Mouse (Mus musculus): ENCODE measurements at regions not wholly inside any gene's neighbourhood (a gene's known extent, or its start where the extent isn't known, plus 50 kb on each side); places are given as distances from the start of the nearest gene placed in this dataset.

DNA sequence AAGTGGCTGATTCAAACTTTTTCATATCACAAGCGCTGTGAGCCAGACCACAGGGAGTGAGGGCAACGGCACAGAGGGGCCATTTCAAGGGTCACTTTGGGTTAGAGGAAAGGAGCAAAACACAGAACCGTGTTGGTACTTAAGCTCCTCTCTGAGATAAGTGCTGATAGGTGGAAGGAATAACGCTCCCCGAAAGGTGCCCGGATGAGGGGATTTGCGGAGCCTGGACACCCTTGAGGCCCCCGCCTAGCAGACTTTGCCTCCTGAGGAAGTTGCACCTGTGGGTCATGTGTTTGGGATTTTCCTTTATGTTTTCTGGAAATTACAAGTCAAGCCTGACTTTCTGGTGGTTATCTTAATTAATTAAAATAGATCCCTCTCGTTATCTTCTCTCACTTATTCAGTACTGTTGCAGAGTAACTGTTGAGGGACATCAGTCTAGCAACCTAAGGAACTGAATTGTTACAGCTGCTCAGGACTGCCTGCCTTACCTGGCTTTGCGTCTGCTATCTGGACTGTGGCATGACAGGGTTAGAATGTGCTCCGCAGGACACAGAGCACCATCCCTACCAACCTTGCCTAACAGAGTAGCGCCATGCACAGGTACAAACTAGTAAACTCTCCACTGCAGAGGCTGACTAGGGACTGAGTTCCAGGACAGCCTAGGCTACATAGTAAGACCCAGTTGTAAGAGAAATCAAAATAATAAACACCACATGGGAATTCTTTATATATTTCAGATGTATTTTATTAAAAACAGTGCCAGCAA lies 137.4 kb upstream of the Plcz1 start:
- DNase-seq (ENCODE audit: low spot score): no peak

DNA sequence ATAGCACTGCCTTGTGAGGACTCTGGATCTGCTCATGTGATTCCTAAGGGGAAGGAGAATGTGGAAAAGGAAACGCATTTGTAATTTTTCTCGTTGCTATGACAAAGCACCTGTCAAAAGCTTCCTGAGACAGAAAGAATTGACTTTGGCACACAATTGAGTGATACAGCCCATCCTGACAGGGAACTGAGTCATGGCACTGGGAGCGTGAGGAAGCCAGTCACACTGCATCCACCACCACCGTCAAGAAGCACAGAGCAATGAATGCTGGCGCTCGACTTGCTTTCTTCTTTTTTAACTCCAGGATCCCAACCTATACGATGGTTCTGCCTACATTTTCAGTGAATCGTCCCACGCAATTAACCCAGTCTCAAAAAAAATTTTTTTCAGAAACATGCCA lies 131.5 kb upstream of the Plcz1 start:
- no peak for DNase-seq (ENCODE audit: low spot score)

DNA sequence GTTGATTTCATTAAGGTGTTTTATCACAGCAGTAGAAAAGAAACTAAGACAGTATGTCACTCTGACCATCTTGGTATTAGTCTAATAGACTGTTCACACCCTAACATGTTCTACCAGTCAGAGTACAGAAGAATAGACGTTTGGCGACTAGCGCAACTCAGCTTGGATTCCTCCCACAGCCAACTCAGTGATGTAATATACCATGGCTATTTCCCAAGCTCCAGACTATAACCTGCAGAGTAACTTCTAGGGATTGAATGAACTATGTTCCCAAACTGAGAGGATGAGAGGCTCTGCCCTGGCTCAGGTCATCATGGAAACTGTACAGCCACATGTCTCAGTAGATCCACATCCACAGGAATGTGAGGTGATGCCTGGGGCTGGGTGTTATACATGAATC lies 128.6 kb upstream of the Plcz1 start:
- DNase-seq (ENCODE audit: low spot score): no peak

DNA sequence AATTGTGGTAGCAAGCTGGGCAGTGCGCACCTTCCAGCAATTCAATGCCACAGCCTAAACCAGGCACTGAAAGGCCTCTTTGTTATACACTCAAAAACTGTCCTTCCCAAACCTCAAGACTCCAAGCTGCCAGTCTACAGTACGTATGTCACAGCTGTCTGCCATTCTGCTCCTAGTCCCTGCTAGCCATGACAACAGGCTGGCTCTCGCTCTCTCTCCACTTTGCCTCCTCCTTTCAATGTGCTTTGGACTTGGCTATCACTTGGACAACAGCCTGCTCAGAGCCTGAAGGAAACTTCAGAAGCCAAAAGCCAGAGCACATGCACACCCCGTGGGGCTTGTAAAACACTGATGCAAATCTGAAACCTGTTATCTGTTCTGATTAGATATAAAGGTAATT lies 125.9 kb upstream of the Plcz1 start:
- no peak for DNase-seq (ENCODE audit: low spot score)

DNA sequence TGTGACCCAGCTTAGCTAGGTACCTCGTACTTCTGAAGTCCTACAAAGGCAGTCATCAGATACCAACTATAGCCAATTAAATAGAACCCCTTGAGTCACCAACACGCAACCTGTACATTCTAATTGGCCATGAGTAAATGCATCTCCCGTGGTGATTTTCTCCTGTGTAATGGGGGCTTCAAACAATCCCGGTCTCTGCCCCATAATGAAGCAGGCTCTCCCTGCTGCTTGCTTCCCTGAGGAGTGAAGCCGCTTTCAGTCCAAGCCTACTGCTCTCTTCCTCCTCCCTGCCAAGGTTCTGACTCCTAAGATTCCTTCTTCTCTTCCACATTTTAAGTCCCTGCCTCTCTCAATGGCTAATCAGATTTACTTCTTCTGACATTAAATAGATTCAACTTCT lies 121.5 kb upstream of the Plcz1 start:
- DNase-seq (ENCODE audit: low spot score): no peak

DNA sequence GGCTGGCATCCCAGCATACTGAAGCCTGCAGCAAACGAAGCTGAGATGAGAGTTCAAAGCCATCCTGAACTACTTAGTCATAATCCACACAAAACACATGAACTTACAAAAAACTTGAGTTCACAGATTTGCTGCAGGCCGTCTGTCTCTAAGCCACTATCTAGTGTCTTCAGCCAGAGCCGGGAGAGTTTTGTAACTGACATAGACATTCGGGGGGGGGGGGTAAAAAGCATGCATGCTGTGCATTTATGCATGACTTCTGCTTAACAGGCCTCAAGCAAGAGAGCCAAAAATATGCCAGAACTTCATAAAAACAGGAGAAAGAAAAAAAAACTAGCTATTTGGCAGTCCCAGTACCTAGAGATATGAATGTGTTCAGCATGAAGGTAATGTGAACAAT lies 120.2 kb upstream of the Plcz1 start:
- DNase-seq (ENCODE audit: low spot score): no peak

DNA sequence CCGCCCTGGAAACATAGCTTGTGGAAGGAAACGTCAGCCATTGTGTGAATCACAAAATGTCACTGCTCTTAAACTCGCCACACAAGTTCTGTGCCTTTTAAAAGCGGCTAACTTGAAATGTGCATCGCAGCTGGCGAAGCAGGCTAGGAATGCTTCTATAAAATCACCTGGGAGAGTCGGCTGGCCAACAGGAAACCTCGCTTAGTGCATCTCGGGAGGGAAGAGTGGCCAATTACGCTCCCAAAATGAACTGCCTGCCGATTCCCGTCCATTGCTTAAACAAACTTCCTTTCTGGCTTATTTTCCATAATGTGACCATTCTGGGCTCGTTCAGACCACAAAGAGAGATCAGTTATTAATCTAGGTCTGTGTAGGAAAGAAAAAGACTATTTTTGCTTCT lies 119.7 kb upstream of the Plcz1 start:
- DNase-seq (ENCODE audit: low spot score): no peak

DNA sequence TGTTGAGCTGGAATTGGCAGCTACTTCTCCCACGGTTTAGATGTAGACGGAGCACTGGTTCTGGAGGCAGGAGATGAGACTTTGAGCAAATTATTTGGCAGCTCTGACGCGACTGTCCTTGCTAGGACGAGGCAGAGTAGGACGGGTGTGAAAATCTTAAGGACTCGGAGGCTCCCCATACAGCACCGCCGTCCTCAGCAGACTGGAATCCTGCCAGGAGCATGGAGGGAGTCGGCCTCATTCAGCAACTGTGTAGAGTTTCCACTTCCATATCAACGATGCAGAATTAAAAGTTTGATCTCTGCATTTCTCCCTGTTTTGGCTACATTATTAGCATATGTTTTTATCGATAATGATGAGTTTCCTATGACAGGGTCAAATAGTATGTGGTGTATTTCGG lies 117.7 kb upstream of the Plcz1 start:
- DNase-seq (ENCODE audit: low spot score): no peak

DNA sequence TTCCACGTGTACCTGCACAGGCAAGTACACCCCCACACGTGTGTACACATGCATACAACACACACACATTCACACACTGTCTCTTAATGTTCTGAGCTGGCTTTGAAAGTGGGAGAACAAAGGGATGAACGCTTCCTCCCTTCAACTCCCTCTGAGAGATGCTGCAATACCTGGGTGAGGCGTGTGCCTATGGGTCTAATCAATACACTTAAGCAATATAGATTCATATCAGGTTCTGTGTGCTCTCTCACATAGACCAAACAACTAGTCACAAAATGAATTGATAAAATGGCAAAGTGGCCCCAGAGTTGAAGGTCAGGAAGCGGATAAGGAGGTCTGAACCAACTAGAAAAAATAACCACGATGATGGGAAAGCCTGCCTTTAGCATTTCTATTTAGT lies 116.1 kb upstream of the Plcz1 start:
- no peak for DNase-seq (ENCODE audit: low spot score)

DNA sequence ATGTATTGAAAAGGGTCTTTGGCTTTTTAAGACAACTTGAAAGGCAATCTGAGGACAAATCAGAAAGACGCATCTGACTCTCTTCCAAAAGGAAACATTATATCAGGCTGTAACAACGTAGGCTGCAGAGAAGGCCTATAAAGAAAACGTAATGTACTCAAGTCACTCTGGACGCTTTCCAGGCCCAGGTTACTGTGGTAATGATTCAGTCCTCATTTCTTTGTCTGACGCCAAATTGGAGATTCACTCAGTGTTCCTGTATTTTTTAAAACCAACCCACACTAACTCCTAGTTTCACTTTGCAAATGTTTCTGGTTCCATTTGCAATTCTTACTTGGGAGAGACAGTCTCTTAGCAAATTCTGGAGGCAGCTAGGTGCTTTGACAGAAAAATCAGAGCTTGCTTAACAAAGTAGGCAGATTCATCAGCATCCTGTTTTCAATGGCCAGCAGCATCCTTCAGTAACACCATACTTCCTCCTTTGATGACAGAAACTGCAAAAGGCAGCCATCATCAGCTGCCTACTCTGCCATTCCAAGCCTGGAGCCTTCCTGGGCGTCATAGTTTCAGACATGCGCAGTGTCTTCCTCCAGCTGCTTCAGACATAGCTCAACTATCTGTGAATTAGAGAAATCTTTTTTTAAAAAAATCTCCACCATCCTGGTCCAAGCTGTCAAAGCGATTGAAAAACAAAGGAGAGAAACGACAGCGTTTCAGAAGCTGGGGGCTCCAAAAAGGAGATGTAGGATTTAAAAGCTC lies 111.3 kb upstream of the Plcz1 start:
- no peak for DNase-seq (ENCODE audit: low spot score)

DNA sequence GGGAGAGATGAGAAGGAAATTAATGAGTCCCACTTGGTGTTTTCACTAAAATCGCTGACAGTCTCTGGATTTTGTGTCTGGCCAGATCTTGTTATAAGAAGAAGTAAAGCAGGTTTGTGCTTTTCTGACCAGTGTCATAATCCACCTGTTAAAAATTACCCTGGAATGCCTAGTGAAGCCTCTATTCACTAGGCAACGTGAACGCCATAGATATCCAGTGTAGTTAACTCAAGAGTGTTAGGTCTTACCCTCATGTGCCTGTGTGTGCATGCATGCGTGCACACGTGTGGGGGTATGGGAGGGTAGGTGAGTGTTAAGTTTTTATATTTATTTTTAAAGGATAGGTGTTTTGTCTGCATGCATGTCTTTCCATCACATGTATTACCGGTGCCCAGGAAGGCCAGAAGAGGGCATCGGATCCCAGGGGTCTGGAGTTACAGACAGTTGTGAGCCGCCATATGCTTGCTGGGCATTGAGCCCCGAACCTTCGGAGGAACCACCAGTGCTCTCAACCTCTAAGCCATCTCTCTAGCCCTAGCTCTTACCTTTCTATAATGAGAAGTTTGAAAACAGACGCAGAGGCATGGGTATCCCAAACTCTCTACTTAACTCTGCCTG lies 107.5 kb upstream of the Plcz1 start:
- no peak for DNase-seq (ENCODE audit: low spot score)

DNA sequence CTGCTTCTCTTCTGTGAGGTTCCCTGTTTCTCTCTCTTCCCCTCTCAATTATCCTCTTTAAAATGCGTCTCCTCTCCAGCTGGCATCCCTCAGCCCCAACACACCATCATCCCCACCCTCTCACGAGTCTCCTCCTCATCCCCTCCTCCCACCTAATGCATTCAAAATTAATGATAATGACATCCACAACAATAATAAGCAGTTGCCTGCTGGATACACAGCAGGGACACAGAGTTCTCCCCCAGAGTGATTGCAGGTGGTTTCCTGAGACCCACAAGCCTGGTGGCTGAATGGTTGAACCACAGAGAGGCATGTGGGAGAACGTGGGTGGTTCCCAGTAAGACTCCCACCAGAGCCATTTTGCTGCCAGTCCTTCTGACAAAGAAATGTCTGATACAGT lies 106.9 kb upstream of the Plcz1 start:
- no peak for DNase-seq (ENCODE audit: low spot score)

DNA sequence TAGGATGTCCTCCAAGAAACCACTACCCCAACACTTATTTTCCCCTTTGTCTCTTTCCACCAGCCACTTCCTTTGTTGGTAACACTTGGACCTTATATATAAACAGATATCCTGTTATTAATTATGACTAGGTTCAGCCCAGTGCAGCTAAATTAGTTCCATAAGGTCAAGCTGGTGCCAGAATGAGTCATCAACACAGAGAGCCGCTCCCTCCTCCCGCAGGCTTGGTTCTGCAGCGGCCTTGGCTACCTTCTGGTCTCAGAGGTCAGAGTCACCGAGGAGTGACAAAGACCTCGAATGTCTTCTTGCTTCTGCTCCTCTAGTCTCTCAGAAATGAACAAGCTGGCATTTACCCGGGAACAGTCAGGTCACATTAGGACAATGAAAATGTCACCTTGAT lies 106.5 kb upstream of the Plcz1 start:
- DNase-seq (ENCODE audit: low spot score): no peak

DNA sequence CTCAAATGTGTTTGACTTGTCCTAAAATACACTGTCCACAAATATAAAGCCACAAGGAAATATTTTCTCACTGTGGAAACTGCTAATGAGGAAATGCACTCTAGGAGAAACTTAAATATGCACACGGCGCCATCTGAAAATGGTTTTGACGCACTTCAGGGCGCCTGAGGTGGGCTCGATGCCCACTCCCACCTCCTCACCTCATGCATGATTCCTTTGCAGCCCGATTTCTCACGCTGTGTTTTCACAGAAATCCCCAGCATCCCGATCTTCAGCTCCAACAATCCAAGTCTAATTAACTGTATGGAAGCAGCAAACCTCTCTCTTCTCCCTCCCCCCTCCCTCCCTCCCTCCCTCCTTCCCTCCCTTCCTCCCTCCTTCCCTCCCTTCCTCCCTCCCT lies 92.5 kb upstream of the Plcz1 start:
- no peak for DNase-seq (ENCODE audit: low spot score)

DNA sequence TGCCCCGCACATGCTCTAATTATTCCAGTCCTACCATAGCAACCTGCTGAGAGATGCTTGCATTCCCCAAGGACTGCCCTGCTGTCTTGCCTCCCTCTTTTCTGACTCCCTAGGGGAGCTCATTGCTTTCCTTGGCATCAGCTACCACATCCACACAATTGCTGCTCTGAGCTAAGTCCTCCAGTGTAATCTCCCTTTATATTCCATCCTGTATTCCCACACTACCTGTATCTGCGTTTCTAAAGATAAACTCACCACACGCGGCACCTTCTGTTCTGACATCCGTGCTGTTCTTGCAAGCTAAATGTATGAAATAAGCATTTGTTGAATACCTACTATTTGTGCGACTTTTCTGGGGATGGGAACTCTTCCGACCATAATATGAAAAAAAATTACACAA lies 85.4 kb upstream of the Plcz1 start:
- no peak for DNase-seq (ENCODE audit: low spot score)

DNA sequence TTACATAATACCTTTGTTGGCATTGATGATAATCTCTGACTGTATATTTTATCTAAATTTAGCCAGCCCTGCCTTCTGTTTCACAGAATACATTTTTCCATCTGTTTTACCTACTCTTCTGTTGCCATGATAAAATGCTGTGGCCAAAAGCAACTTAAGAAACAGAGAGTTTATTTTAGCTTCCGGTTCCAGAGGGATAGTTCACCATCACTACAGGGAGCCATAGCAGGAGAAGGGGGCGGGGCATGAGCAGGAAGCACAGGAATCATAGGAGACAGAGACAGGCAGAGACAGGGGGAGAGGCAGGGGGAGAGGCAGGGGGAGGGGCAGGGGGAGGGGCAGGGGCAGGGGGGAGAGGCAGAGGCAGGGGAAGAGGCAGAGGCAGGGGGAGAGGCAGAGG lies 72.8 kb upstream of the Plcz1 start:
- DNase-seq (ENCODE audit: low spot score): no peak

DNA sequence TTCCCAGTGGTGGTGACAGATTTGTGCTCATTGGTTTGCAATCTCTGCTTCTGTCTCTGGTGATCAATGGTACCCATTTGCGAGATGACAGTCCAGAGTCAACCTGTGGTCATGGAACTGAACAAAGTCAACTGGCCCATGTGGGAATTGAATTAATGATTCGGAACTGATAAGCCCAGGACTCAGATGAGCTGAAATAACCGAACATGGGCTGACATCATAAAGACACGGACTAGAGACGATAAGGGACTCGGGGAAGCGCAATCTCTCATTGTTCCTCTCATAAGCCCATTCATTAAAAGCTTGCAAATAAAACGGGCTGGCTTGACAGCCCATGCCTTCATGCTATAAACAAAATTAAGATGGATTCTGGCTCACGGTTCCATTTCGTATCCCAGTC lies 70.8 kb upstream of the Plcz1 start:
- DNase-seq (ENCODE audit: low spot score): no peak

DNA sequence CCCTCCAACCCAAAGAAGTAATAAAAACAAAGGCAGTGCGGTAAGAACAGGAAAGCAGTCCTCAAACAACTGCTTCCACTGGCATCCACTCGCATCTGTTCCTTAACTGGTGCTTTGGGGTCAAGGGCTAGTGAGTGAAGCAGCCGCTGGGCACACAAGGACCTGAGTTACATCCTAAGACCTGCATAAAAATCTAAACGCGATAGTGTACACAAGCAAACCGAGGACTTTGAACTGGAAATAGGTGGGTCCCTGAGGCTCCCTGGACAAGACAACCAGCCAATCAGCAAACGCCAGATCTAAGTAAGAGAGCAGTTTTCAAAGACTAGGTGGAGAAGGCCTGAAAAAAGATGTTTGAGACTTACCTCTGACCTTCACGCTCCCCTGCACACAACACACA lies 66.8 kb upstream of the Plcz1 start:
- DNase-seq (ENCODE audit: low spot score): no peak

DNA sequence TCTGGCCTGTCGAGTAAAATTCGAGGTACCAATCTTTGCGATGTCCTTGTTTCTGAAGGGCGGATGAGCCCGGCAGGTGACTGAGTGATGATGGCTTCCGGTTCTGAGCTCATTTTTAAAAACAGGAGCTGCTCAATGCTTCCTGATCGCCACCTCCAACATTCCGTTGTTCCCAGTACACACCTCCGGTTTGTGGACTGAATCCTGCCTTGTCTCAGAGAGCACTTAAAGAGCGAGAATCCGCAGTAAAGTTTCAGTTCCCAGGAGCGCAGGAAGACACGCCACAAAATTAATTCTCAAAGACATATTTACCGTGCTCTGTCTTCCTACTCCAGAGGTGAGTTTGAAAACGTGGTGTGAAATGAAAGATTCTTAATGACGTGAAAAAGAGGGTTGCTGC lies 66.4 kb upstream of the Plcz1 start:
- DNase-seq (ENCODE audit: low spot score): no peak

DNA sequence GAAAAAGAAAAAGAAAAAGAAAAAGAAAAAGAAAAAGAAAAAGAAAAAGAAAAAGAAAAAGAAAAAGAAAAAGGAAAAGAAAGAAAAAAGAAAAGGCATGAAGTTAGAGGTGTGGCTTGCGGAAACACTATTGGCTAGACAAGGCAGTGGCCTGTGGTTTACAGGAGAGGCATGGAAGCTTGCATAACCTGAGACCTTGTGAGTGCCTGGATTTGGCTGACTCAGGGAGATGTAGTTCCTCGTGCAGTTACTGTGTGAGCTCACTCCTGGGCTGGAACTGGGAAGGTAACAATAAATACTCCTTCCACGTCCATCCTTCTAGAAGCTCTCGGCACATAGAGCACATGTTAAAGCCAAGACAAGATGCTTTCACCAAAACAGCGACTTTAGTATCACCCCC lies 64.9 kb upstream of the Plcz1 start:
- no peak for DNase-seq (ENCODE audit: low spot score)

DNA sequence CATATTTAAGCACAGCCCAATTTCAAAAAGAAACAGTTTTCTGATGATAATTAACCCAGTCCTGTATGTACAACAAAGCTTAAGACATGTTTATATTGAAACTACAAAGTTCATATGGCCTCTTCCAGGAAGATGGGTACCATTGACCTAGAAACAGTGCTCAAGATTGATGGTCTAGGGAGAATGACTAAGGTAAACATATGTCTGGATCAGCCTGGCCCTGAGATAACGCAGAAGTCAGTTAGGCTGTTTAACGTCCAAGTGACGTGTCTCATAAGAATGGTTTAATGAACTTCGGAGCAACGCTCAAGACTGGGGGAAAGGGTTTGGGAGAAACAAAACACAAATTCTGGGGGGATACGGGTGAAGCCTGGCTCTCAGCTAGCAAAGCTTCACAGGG lies 60.8 kb upstream of the Plcz1 start:
- DNase-seq (ENCODE audit: low spot score): no peak

DNA sequence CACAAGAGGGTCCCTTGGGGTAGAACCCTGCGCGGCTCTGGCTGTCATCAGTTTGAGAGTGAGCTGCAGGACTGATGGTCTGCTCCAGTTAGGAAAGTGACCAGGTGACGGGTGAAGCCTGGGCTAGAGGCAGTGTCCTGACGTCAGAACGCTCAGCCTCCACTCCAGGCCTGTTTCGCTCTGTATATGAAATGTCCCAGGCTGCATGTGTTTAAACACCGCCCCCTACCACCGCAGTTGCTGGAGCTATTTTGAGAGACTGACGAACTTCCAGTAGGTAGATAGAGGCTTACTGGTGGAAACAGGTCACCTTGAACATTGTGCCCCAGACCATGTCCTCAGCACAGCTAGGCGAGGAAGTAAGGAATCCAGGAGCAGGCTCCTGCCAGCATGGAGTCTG lies 54.2 kb upstream of the Plcz1 start:
- no peak for DNase-seq (ENCODE audit: low spot score)

All from ovary, postnatal 36 days (tissue).